Mouse (Mus musculus) left cerebral cortex, adult 11 months (tissue): ENCODE measurements around the gene Lrpprc.

Experiments
- DNase-seq: peaks from one replicate; pipeline ENCODE4 v3.0.0; 2022; ENCODE audit warnings: low spot score

Gene Lrpprc

DNA sequence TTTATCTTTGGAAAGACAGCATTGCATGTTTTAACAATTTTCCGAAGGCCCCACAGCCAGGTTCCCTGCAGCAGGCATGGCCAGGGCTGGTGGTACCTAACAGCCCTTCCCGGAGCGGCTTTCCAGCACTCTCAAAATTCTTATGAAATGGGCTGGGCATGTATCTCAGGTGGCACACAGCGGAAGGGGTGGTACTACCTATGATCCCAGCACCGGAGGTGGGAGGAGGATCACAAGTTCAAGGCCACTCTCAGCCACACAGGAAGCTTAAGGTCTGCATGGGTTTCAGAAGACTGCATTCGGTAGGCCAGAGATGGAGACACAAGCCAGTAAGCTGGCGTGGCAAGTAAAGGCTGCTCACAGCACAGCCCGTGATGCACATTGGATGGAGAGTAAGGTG, 31.6 kb downstream of the Lrpprc start:
- DNase-seq = no peak

DNA sequence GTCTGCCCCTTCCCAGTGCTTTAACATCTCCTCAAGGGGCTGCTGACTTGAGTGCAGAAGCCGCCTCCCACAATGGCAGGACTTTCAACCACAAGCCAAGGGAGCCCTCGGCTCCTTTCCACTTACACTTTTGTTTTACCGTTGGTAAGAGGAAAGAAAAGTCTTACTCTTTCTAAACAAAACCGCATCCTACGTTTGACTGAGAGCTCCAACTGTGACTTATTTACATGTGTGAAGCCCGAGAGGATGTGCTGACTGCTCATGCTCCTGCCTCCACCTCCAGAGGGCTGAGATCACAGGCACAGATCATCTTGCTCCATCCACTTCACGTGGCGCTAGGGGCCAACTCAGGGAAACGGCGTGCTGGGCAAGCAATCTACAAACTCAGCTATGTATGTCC, 32.2 kb downstream of the Lrpprc start:
- no peak for DNase-seq

DNA sequence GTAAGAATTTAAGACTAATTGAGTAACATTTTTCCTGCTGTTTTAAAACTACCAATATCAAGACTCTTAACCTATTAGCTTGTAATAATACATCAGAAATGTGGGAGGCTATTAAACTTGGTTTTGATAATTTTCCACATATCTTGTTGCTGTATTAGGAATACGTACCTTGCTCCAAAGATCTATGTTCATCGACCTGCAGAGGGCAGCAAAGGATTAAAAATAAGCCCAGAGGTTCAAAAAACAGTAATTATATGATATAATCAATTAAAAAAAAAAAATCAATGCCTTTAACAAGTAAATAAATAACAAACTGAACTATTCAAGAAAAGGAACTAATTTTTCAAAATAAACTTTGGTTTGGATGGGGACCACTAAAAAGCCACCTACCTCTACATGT, 34.5 kb downstream of the Lrpprc start:
- no peak for DNase-seq

DNA sequence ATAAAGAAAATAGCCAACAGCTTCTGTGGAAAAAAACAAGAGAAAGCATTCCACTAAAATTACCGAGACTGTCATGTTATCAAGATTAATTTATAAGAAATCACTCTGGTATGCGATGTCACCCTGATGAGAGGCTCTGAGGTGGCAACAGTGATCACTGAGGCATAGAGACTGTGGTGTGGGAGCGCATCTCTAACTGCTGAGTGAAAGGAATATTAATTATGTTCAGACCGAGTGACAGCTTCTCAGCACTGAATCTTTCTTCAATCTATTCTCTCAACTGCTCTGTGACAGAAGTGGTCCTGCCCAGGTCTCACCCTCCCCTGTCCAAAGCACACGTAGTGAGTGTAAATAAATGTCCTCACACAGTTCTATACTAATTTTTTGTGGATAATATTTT, 37.1 kb downstream of the Lrpprc start:
- no peak for DNase-seq

DNA sequence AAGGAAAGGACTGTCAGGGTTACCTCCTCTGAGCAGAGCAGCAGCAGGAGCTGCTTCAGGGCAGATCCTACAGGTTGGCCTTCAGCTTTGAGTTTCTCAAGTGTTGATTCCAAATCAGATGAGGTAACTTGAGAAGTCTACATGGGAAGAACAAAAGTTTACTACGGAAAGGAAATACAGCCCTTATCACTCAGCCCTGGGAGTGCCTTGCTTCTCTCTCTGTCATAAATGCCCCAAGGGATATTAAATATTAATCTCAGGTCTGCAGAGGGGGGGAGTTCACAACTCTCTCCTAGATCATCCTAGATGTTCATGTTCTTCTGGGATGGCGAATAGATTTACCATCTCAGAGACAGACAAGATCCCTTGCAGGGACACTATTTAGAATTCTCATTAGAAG, 38.3 kb downstream of the Lrpprc start:
- DNase-seq = no peak

DNA sequence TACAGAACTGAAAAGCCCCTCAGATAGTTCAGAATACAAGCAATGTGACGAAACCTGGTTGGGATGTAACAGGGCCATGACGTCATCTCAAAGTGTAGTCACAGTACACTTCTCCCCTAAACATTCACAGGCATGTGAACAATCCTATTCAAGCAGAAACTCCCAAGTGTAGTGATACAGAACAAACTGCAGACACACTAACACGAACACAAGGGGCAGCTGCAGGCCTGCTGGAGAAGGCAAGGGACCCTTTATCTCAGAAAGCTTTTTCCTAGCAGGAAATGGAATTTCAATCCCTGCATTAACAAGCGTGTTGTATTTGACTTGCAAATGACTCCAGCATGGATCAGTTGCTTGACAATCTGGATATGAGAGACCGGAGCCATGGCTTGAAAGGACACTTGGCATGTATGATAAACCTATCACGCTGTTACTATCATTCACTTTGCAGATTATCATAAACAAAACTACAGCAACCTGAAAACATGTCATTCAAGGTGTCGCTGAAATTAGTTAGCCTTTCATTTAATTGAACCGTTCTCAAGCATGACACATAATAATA, 38.9 kb downstream of the Lrpprc start:
- no peak for DNase-seq

DNA sequence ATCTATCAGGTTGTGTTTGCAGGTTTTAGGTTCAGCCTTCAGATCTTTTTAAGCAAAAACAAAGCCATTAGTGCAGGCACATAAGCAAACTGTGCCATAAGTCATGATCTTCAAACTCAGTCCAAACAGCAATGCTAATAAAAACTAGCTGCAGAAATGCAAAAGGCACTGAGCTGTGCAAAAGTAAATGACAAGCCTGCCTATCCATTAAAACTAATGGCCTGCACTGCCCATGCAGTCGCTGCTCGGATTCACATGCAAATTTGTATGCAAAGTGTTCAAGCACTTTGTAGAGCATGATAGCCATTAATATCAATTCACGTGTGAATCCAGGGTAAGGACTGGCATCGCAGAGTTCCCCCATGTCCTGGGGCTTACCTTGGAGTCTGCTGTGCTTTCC, 40.5 kb downstream of the Lrpprc start:
- no peak for DNase-seq

DNA sequence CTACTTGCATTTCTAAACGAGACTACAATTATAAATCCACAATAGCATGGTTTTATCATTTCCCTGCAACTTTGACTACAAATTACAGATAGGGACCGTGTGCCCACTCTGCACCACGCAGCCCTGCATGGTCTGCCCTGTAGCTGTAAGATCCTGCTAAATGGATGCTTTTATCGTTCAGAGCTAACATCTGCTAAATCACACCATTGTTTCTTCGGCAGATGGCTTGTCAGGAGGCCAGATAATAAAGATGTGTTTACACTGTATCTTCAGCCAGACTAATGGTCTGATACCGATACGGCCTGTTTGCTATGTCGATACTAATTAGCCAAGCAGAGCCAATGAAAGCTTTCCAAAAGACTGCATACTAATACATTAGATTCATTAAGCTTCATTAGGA, 41.3 kb downstream of the Lrpprc start:
- peak; percentile 39 for DNase-seq

DNA sequence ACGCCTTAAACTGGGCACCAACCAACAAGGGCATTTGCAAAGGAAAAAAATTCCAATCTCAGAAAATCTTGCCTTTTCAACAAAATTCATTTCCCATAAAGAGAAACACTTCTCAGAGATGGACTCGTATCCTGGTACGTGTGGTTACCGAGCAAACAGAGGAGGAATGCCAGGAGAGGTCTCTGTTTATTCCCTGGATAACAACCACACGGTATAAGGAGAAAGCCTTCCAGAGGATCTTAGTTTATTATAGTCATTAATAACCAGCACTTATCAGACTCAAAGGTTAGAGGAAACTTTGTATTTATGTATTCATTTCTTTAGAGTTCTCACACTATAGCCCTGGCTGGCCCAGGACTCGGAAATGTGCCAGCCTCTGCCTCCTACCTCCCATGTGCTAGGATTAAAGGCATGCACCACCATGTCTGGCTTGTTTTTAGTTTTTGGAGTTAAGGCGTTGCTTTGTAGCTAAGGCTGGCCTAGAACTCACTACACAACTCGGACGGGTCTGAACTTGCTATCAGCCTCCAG, 42.4 kb downstream of the Lrpprc start:
- DNase-seq = no peak

DNA sequence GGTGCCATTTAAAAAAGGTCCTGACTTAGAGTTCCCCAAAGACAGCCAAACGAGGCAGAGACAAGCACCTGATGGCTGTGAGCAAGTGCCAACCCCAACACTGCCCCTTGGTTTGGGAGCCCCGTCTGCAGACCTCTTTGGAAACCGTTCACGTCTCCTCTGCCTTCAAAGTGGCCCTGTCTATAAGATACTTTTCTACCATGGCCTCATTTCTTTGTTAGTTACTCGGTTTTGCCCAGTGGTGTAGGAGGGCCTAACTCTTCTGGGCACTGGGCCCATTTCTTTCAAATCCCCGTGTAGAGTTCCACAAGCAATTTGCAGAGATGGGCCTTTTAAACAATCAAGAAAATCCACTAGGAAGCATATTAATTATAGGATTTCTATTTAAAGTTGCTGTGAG, 43.4 kb downstream of the Lrpprc start:
- no peak for DNase-seq

DNA sequence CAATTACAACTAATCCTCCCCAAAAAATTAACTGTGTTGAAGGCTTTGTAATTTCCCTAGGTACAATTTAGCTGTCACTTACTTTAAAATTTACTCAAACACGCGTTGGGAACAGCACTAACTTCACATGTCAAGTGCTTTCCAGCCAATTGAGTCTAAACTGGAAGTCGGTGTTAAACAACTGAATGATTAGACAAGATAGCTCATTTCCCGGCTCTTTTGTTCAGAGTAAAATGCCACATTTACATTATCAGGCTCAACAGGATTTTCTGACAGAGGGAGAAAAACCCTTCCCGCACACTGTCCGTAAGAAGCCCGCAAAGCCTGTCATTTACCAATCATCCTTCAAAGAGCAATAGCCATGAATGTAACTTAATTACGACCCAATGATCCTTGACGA, 45.6 kb downstream of the Lrpprc start:
- no peak for DNase-seq

DNA sequence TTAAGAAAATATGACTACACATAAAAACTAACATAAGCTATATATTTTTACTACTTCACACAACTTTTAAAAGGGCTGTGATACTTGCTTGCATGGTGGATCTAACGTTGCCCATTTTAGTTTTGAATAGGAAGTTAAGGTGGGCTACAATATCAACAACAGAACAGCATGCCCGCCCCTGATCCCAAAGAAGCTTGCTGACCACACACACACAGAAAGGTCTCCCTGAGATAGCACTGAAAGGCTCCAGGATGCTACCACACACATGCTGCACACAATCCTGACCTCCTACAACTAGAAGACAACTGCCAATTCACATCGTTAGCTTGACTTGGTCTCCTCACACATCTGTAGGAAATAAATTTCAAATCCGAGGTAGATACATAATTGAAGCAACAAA, 46.3 kb downstream of the Lrpprc start:
- no peak for DNase-seq

DNA sequence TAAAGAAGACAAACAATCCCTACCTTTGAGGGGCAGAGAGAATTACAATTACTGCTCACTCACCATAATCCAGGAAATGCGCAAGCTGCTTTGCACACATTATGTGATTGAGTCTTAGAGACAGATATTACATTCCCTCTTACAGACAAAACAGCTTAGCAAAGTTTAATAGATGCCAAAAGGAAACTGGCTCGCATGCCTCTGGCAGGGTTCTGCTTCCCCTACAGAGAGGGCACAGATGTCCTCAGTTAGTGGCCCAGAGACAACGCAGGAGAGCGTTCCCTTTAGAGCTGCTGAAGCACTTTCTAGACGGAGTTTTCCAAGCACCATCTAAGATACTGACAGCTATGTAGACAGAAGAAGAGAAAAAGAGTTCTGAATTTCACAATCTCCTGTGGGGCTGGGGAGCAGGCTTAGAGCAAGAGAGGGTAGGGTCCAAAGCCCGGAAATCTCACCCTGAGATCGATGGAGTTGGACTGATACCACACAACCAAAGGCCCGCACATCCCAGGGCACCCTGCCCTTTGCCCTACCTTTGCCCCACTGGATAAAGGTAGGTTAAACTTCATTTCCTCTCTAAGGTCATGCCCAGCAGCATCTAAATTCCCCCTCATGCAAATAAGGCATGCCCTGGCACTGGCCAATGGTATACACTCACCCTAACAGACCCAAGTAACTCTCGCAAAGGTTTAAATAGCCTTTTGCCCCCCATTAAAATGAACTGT, 52.4 kb downstream of the Lrpprc start:
- no peak for DNase-seq

DNA sequence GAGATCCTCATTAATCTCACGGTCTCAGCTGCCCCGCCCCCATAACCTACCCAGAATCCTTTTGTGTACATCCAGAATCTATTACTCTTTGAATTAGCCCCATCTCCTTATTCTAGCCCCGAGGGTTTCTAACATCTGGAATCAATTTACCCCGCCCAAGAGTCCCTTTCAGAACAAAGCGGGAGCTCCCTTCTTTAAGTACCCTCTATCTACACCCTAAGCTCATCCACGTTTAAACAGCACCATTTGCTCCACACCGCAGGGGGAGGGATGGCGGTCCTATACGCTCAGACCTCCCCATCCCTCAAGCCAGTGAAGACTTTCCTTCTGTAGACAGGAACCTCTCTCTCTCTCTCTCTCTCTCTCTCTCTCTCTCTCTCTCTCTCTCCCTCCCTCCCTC, 53.9 kb downstream of the Lrpprc start:
- no peak for DNase-seq

DNA sequence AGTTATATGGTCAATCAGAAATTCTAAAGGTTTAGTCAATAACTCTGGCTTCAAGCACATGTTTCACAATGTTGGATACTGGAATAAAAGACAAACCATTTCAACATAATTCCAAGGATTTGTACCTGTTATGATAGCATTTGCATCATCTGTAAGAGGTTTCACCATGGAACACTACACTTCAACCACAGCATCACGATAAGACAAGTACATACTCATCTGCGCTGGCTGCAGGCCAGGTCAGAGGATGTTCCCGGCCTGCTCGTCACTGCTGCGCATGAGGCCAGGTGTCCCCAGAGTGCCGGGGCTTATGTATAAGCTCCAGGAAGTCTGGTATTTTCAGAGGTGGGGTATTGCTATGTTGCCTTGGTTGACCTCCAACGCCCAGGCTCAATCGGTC, 58.0 kb downstream of the Lrpprc start:
- DNase-seq = no peak

DNA sequence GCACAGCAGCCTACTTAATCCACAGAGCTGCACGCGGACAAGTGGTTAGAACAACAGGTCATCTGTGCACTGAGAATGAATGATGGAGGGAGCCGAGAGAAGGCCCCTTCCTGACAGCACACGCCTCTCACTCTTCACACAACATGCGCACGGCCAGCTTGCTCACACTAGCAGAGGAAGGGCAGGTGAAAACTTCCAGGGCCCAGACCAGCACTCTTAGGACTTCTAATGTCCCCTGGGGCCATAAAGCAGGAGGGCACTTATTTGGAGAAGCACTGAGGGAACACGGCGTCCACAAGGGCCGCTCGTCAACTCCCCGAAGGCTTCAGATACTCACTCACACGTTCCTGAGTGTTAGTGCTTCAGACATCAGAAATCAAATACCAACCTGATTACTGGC, 59.2 kb downstream of the Lrpprc start:
- no peak for DNase-seq

DNA sequence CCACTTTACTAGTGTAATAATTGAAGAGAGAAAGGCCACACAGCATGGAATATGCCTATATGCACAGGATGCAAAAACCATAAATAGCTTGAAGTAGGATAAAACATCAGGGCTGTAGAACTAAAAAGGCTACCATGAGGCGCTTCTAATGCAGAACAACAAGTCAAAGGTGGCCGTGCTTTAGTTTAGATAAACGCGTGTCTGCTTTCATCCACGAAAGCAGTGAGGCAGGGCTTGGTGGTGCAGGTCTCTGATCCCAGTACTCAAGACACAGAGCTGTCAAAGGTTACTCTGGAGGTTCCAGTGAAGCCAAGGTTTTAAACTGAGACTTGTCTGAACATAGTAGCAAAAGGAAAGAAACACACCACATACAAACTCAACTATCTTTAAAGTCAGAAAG, 61.4 kb downstream of the Lrpprc start:
- no peak for DNase-seq

DNA sequence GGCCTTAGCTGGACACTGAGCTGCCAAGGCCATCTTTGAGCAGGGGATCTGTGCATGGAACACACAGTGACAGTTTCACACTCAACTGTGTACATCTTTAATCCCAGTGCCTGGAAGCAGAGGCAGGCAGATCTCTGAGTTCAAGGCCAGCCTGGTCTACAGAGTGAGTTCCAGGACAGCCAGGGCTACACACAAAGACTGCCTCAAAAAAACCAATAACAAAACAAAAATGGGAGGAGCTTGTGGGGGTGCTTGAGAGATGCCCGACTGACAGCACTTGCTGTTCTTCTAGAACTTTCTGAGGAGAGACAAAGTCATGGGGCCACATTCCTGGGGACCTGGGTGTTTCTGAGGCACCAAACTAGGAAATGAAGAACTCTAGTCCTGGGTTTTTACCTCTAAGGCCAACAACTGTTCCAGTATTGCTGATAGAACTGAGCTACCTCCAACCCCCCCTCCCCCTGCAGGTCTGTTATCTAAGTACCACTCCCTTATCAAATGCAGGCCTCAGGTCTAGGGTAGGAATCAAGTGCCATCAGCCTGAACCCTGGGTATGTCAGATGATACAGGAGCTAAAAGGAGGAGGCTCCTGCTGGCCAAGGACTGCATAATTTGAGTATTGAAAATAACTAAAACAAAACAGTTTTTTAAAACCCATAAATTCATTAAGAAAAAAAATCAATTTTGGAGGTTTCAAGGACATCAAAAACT, 62.2 kb downstream of the Lrpprc start:
- no peak for DNase-seq

DNA sequence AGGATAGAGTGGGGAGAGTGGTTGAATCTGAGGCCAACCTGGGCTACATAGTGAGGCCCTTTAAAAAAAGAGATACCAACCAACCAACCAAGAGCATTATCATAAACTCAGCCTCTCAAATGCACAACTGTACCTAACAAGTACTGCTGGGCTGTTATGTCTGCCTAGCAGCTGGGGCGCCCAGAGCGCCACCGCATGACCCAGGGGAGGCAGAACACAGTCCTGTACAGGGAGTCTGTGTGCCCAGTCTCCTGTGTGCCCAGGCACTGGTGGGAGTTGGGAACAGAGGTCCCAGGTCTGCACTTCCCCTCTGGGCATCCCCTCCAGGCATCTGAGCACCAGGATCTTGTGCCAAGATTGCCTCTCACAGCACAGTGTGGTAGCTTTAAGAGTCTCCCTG, 65.4 kb downstream of the Lrpprc start:
- no peak for DNase-seq

DNA sequence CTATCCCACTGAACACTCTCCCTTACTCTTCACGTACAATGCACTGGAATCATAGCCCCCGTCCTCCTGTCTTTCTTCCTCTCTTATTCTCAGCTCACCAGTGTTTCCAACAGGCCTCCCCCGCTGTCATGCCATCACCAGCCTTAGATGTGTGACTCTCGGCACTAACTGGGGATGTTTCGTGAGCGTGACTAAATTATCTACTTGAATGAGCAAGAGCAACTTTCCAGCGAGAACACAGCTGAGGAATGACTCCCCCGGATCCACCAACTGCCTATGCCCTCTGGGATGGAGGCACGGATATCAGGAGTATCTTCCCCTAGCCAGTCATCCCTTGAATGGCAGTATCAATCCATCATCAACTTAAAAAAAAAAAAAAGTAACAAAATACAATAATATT, 66.6 kb downstream of the Lrpprc start:
- DNase-seq = no peak

DNA sequence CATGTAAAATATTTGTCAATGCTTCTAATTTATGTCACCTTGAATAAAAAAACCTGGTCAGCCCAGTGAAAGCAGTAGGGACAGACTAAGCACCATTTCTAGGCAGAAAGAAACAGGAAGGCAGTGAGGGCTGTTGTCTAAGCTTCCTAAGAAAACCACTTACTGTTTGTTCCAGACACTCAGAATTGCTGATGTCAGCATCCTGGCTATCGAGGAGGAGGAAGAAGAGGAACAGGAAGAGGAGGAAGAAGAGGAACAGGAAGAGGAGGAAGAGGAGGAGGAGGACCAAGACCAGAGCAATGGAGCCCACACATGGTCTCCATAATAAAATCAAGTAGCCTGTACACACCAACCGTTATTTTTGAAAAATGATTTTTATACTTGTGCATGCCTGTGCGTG, 71.5 kb downstream of the Lrpprc start:
- no peak for DNase-seq

DNA sequence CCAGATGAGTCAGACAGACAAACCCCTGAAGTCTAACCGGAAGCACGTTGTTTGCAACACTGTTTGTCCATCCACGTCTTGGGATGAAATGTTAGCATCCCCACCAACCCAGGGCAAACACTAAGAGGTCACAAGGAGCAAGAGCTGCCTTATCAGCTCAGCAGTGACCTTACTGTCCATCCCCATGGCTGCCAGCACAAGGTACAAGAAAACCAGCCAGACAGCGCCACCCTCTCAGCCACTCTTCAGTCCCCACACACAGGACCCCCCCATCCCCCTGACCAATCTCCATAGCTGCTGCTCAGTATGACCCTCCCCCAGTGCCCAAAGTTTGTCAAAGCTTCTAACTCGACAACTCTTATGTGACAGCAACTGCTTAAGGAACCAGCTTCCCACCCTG, 73.2 kb downstream of the Lrpprc start:
- DNase-seq = no peak

DNA sequence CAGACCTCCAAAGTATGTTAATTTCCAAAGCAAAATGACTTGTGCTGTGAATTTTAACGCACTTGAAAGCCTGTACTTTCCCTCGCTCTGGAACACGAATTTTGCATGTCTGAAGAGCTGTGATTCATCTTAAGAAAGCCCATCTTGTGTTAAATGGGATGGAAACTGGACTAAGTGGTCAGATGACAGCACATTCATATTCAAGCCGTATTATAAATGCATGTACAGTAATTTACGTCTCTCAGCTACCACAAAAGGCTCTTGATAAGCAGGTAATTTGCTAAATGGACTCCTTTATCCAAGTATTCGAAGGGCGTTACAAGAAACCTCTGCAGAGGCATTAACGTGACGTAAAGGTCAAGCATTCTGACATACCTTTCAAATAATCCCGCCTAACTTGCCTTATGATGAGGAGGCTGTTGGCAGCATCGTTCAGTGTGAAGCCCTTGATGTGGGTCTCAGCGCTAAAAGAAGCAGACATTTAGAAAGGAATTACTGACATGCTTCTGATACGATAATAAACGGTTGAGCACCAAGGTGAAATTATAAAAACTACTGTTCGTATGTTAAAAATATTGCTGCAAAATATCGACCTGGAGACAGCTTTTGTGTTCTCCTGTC, 74.2 kb downstream of the Lrpprc start:
- no peak for DNase-seq
